Mouse (Mus musculus) kidney, adult 8-10 months (tissue): Measurements from ENCODE around the gene Olfr1446.

Experiments used
- DNase-seq, 2 experiments: peaks; one replicate each; pipeline ENCODE4 v3.0.0; 2022

The Olfr1446 gene

GRCm38 (mm10) chr19:12893424-12893823, at the start of gene Olfr1446:
Gene Olfr1446, minus strand, starts transcription at chr19:12893524.
- DNase-seq = no peak

GRCm38 (mm10) chr19:12930540-12930939, 37.2 kb upstream of the Olfr1446 start, which contains the start of gene Olfr1449:
Gene Olfr1449, plus strand, starts transcription at chr19:12930840.
- DNase-seq = no peak

- no peak for DNase-seq
Measured at GRCm38 (mm10) chr19:12924319-12924718, 31.0 kb upstream of the Olfr1446 start, which contains the start of gene Olfr1448. Gene Olfr1448, minus strand, starts transcription at chr19:12924419.

- DNase-seq = no peak
Measured at GRCm38 (mm10) chr19:12903643-12904042, 10.3 kb upstream of the Olfr1446 start, which contains the start of gene Olfr1447. Gene Olfr1447, minus strand, starts transcription at chr19:12903743.

GRCm38 (mm10) chr19:12883555-12883954, 9.8 kb downstream of the Olfr1446 start, which contains the start of gene Olfr1445:
Gene Olfr1445, plus strand, starts transcription at chr19:12883855.
- no peak for DNase-seq

- DNase-seq = no peak
Measured at GRCm38 (mm10) chr19:12856983-12857382, 36.3 kb downstream of the Olfr1446 start, which contains the start of gene Olfr1444. Gene Olfr1444, plus strand, starts transcription at chr19:12857283.

GRCm38 (mm10) chr19:12846382-12846781, 46.9 kb downstream of the Olfr1446 start, which contains the start of gene Gm5244:
Gene Gm5244, plus strand, starts transcription at chr19:12846682.
- DNase-seq = no peak

- no peak for DNase-seq
Measured at GRCm38 (mm10) chr19:12838507-12838906, 54.8 kb downstream of the Olfr1446 start.
